Mouse (Mus musculus) ovary, postnatal 14 days (tissue): ENCODE results near the gene Mri1.
A peak's percentile ranks its signal among the peaks of the same experiment; 100 is the strongest.

Experiments used
- DNase-seq: peaks from one replicate; pipeline ENCODE4 v3.0.0; 2022; ENCODE audit warnings: low spot score

Gene Mri1

GRCm38 (mm10) chr8:84236998-84237473, 20.1 kb downstream of the Mri1 start, which contains the start of gene Zswim4:
Gene Zswim4, minus strand, starts transcription at chr8:84237055.
- DNase-seq: peak; percentile 98

- DNase-seq: no peak
Measured at GRCm38 (mm10) chr8:84236410-84236997, 20.6 kb downstream of the Mri1 start.

- no peak for DNase-seq
Measured at GRCm38 (mm10) chr8:84235746-84236409, 21.2 kb downstream of the Mri1 start.

- DNase-seq: no peak
Measured at GRCm38 (mm10) chr8:84233055-84233454, 24.1 kb downstream of the Mri1 start.

- no peak for DNase-seq
Measured at GRCm38 (mm10) chr8:84230735-84231134, 26.4 kb downstream of the Mri1 start.

- DNase-seq: no peak
Measured at GRCm38 (mm10) chr8:84223322-84224029, 33.6 kb downstream of the Mri1 start.

GRCm38 (mm10) chr8:84222566-84223165, 34.5 kb downstream of the Mri1 start:
- no peak for DNase-seq

GRCm38 (mm10) chr8:84220105-84220504, 37.0 kb downstream of the Mri1 start:
- no peak for DNase-seq

- DNase-seq: no peak
Measured at GRCm38 (mm10) chr8:84218143-84218542, 39.0 kb downstream of the Mri1 start.

- no peak for DNase-seq
Measured at GRCm38 (mm10) chr8:84217206-84217605, 39.9 kb downstream of the Mri1 start.

- DNase-seq: no peak
Measured at GRCm38 (mm10) chr8:84213277-84213676, 43.8 kb downstream of the Mri1 start.

- no peak for DNase-seq
Measured at GRCm38 (mm10) chr8:84211881-84212563, 45.1 kb downstream of the Mri1 start.

- no peak for DNase-seq
Measured at GRCm38 (mm10) chr8:84211202-84211601, 45.9 kb downstream of the Mri1 start.

- DNase-seq: peak; percentile 77
Measured at GRCm38 (mm10) chr8:84210167-84210791, 46.8 kb downstream of the Mri1 start.

GRCm38 (mm10) chr8:84208381-84209380, 48.4 kb downstream of the Mri1 start:
- DNase-seq: no peak

GRCm38 (mm10) chr8:84207811-84208210, 49.3 kb downstream of the Mri1 start:
- DNase-seq: no peak

GRCm38 (mm10) chr8:84206666-84207065, 50.5 kb downstream of the Mri1 start:
- no peak for DNase-seq

- DNase-seq: no peak
Measured at GRCm38 (mm10) chr8:84205073-84205472, 52.1 kb downstream of the Mri1 start.

GRCm38 (mm10) chr8:84203975-84204772, 53.0 kb downstream of the Mri1 start:
- no peak for DNase-seq
